Mouse (Mus musculus) spleen, adult 2 months (tissue): Measurements from ENCODE around the gene Gm16429. TPM values are rescaled to one million over a fixed set of nuclear protein-coding genes. Genes with fewer than 3 reads are reported as not detected.
"Not testable (repeated sequence)": the region's sequence is repeated elsewhere in the genome, so short reads cannot be mapped to it uniquely, and the experiment has no call there.

Source experiments
- DNase-seq, 2 experiments: peaks; one replicate each; pipeline versions ENCODE4 v3.0.0 to v3.0.0-alpha.2; 2012 to 2021; ENCODE audit warnings: low spot score in 2 of 2, low read depth in 1 of 2
- H3K27ac ChIP-seq: fragments of 200-500 bp; 2 replicates; pipeline ENCODE4 v1.5.1; 2012; ENCODE audit warnings: low read length, inconsistent platforms; ENCODE audit not compliant: insufficient read depth
- H3K27me3 ChIP-seq: fragments of 200-500 bp; 2 replicates; pipeline ENCODE4 v1.6.1; 2012; ENCODE audit warnings: mild to moderate bottlenecking, moderate library complexity, low read length, inconsistent platforms; ENCODE audit not compliant: control insufficient read depth, insufficient read depth
- H3K36me3 ChIP-seq: fragments of 200-500 bp; 2 replicates; pipeline ENCODE4 v1.6.1; 2012; ENCODE audit warnings: mild to moderate bottlenecking, low read length, inconsistent platforms; ENCODE audit not compliant: control insufficient read depth, insufficient read depth
- H3K4me1 ChIP-seq: fragments of 200-500 bp; 2 replicates; pipeline ENCODE4 v1.6.1; 2011; ENCODE audit warnings: inconsistent platforms; ENCODE audit not compliant: control insufficient read depth, insufficient read depth, insufficient read length
- H3K4me3 ChIP-seq: fragments of 200-500 bp; 2 replicates; pipeline ENCODE4 v1.5.1; 2011; ENCODE audit warnings: mild to moderate bottlenecking, inconsistent platforms; ENCODE audit not compliant: insufficient read depth, insufficient read length; ENCODE audit errors: extremely low read depth
- WGBS: fragments of 180-500 bp; shearing (Covaris S2); methylation state at CpG from one replicate; pipeline ENCODE4 v1.1.7; 2018; 5-methylcytosine and 5-hydroxymethylcytosine counted together
- polyA plus RNA-seq: library from polyadenylated mRNA; depleted of rRNA; stranded (reverse); fragments of >200 nt; gene quantifications from 2 replicates; pipeline ENCODE4 v1.2.3, GENCODE M21; 2012; rRNA removed

The Gm16429 gene
- polyA plus RNA-seq, result not detected in 2 replicates

GRCm38 (mm10) chr5:93928952-93929351, at the start of gene Gm16429:
Gm16429 (minus strand) TSS chr5:93929052.
- WGBS, result no CpG with 5 or more reads among the region's 1 CpGs
- H3K27ac ChIP-seq, result not testable (repeated sequence)

More at GRCm38 (mm10) chr5:93928952-93929351, at the start of gene Gm16429:
- DNase-seq, H3K27me3 ChIP-seq, H3K4me1 ChIP-seq, H3K36me3 ChIP-seq, H3K4me3 ChIP-seq: not testable (repeated sequence)

Other genes starting within 250 kb of the Gm16429 start
- gene Gm7792, start 85.3 kb downstream of the Gm16429 start, polyA plus RNA-seq, result not detected in 2 replicates
- not detected in 2 replicates for gene BC061212, start 141.5 kb upstream of the Gm16429 start, polyA plus RNA-seq
- not detected in 2 replicates for gene Gm6351, start 147.3 kb upstream of the Gm16429 start, polyA plus RNA-seq